Mouse (Mus musculus) embryonic fibroblast, embryonic 13.5 days (primary cell): ENCODE results near the gene Tmem167b. TPM values are rescaled to one million over a fixed set of nuclear protein-coding genes. Genes with fewer than 3 reads are reported as not detected.

Experiments
- H3K27ac ChIP-seq: 2 replicates; pipeline ENCODE4 v1.5.1; 2012; ENCODE audit warnings: low read length, control low read depth, inconsistent platforms; ENCODE audit not compliant: insufficient read depth
- H3K4me1 ChIP-seq: 2 replicates; pipeline ENCODE4 v1.6.1; 2011; ENCODE audit warnings: low read length; ENCODE audit not compliant: control insufficient read depth, insufficient read depth
- H3K4me3 ChIP-seq: 2 replicates; pipeline ENCODE4 v1.5.1; 2011; ENCODE audit warnings: mild to moderate bottlenecking, control low read depth, low read length; ENCODE audit not compliant: insufficient read depth
- CTCF ChIP-seq: IDR thresholded peaks from 2 replicates; pipeline ENCODE4 v1.5.1; 2011; ENCODE audit warnings: mild to moderate bottlenecking, control low read depth, low read length, moderate library complexity, borderline replicate concordance; ENCODE audit not compliant: insufficient read depth
- POLR2A ChIP-seq: IDR thresholded peaks from 2 replicates; pipeline ENCODE4 v1.6.1; 2011; ENCODE audit warnings: low read depth, mild to moderate bottlenecking, control low read depth, low read length, moderate library complexity
- polyA plus RNA-seq: library from polyadenylated mRNA; stranded (reverse); fragments of >200 nt; gene quantifications from 2 replicates; pipeline ENCODE4 v1.2.4, GENCODE M21; 2011; ENCODE audit warnings: low read depth; ENCODE audit not compliant: missing spikeins, insufficient read length

Gene Tmem167b
- polyA plus RNA-seq, 1 experiment, result 72.1 TPM

DNA sequence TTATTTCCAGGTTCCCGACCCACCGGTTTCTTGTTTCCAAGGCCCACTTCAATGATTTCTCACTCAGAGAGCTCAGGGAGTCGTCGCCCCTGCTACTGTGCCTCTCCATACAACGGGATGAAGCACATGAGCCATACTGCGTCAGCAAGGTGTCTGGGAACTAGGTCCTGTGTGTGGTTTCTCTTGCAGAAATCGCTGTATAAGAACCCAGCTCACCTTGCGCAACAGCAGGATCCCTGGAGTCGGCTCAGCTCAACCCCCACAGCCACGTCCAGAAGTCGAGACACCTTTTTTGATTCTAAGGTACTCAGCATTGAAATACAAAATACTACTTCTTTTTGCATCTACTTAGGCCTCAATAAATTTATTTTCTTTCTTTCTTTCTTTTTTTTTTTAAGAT lies 20.0 kb downstream of the Tmem167b start:
- Histone ChIP-seq H3K4me1 (no peaks in the 10 kb centered on the region), H3K4me3 (no peak overlapping the region), H3K27ac (no peak overlapping the region)
- no peak for TF ChIP-seq CTCF
- TF ChIP-seq POLR2A, result no peak

DNA sequence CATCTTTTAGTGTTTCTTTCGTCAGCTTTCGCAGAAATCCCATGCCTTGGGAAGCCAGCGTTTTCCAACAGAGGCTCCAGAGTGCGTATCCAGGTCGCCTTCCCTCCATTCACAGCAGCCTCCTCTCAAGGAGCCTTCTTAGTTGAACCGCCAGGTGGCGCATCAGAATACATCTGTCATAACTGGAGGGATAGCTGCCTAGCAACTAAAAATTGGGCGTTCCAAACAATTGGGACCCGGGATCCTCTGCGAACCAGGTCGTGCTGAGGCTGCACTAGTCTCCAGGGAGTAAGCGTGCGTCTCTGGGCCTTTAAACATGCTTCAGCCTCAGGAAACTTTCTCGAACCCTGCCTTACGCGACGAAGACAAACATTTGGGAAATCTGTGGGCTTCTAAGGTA lies 25.0 kb downstream of the Tmem167b start:
- 0 out of 2 replicates have a peak overlapping the region, but pooled peaks have one; percentile 2 for H3K4me3 ChIP-seq
- no peaks in the 10 kb centered on the region for H3K4me1 ChIP-seq
- 0 out of 2 replicates have a peak, but pooled peaks have one; percentile 35 for TF ChIP-seq CTCF
- no peak for TF ChIP-seq POLR2A
- H3K27ac ChIP-seq, result no peak overlapping the region

DNA sequence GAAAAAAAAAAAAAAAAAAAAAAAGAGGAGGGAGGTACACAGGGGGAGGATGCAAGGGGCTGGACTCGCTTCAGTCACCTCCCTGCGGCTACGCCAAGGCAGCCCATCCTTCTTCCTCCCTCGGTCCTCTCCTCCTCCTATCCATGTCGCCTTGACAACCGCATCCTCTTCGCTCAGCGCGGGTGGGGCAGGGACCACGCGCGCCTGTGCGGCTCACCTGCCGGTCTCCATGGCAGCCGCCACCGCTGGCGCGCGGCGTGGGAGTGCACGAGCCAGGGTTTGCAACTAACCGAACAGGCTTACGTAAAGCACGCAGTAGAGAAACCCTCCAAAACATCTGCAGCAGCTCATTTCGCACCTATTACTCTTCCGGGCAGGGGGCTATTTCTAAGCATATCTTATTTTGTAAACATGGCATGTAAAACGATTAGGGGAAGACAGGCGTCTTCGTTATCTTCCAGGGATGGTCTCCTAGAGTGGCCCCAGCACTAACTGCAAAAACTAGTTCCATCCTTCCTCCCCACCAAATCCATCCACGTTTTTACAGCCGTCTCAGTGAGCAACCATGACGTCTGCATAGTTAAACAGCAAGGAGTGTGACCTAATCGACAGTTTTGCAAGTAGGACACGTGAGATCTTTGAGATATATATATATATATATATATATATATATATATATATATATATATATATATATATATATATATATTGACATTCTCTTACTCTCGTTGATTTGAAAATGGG lies 25.6 kb downstream of the Tmem167b start, which contains the start of gene 5330417C22Rik:
Gene 5330417C22Rik, minus strand, starts transcription at position 20 of the 744 bp plus-strand sequence.
- TF ChIP-seq CTCF (no peak), POLR2A (no peak)
- Histone ChIP-seq H3K27ac (no peak within 1 kb of the TSS), H3K4me1 (no peaks in the 10 kb centered on the region), H3K4me3 (peak within 1 kb of the TSS; percentile 26)

DNA sequence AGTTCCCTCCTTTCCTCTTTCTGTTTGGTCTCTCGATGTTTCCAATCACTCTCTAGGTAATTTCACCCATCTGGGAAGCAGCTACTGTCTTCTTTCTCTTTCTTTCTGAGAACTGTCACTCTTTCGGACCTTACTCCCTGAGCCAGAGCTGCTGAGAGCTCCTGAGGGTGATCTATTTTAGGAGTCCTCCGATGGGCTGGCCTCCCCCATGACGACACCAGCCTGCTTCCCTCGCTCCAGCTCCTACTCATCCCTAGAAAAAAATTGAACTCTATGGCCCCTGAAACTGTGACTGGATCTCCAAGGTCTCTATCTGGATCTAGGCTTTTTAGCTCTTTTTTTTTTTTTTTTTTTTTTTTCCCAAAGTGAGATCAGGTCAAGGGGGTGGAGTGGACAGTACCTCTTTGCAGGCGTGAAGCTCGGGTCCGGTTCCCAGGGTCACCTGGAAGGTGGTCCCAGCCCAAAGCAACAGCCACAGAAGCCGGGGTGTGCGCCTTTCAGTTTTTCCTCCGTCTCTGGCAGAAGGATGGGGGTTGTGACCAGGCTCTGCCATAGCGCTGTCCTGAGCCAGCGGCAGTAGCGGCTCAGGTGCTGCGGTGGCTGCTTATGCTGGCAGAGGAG lies 26.3 kb downstream of the Tmem167b start:
- H3K4me1 ChIP-seq, result no peaks in the 10 kb centered on the region
- TF ChIP-seq CTCF, result no peak
- no peak for TF ChIP-seq POLR2A
- H3K4me3 ChIP-seq, result no peak overlapping the region
- no peak overlapping the region for H3K27ac ChIP-seq

DNA sequence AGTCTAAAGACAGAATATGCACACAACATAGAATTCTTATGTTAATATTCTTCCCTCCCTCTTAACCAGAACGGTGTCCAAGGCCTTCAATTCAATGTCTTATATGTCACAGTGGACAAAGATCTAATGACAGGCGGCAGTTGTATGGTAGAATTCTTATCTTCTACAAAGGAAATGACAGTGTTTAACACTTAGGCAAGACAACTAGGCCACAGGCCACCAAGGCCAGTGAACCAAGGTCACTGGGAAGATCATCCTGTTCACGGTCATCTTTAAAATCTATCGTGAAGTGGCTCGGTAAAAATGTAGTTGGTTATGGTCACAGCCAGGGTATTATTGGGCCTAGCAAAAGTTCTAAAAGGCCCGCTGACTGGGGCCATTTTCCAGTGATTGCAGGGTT lies 28.3 kb downstream of the Tmem167b start, which contains the start of gene 1700013F07Rik:
Gene 1700013F07Rik, plus strand, starts transcription at position 200 of the 400 bp plus-strand sequence.
- Histone ChIP-seq H3K27ac (no peak within 1 kb of the TSS), H3K4me1 (no peaks in the 10 kb centered on the region), H3K4me3 (no peak within 1 kb of the TSS)
- no peak for TF ChIP-seq CTCF
- TF ChIP-seq POLR2A, result no peak

DNA sequence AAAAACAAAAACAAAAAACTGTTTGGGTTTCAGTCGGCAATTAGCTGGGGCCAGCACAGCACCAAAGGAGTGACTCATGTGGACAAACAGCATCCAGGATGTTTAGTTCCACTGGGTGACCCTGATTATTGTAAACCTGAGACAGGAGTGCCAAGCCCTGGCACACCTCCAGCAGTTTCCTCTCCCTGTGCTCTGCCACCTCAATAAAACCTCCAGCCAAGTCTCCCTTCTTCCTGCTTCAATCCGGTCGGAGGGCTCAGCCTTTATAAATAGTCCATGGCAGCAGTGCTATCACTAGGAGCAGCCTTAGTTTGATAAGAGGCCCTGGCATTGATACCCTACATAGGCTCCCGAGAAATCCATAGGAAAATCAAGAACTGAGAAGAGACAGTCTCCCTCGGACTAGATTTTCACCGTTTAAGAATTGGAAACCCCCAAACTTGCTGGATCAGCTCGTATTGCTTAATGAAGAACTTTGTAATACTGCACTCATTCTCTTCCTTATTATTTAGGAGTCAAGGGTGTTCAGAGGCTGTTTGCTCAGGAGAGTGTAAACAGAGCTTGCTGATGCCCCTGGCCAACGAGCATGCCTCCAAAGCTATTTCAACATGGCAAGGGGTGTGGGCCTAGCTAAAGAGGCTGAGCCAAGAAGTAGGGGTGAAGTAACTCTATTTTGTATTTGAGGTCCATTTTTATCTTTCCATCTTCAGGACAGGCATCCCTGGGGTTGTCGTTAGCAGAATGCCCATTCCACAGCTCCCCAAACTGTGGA lies 29.0 kb downstream of the Tmem167b start:
- no peak overlapping the region for H3K4me3 ChIP-seq
- no peaks in the 10 kb centered on the region for H3K4me1 ChIP-seq
- TF ChIP-seq POLR2A (no peak), CTCF (no peak)
- H3K27ac ChIP-seq, result no peak overlapping the region

DNA sequence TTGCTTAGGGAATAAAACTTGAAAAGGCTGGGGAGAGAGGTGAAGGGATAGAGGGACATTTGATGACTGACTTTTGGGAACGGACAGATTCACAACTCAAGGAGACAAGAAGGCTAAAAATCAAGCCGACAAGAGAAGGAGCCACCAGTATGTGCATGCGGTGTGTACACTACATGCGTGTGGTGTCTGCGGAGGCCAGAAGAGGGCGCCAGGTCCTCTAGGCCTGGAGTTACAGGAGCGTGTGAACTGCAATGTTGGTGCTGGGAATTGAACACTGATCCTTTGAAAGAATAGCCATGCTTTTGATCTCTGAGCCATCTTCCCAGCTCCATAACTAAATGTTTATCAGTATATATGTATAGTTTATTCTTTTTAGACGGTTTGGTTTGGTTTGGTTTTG lies 33.8 kb downstream of the Tmem167b start:
- no peak overlapping the region for H3K4me3 ChIP-seq
- H3K27ac ChIP-seq, result no peak overlapping the region
- H3K4me1 ChIP-seq, result no peaks in the 10 kb centered on the region
- TF ChIP-seq CTCF, result peak; percentile 11; the same call in 1 of the 2 replicates
- TF ChIP-seq POLR2A, result no peak

DNA sequence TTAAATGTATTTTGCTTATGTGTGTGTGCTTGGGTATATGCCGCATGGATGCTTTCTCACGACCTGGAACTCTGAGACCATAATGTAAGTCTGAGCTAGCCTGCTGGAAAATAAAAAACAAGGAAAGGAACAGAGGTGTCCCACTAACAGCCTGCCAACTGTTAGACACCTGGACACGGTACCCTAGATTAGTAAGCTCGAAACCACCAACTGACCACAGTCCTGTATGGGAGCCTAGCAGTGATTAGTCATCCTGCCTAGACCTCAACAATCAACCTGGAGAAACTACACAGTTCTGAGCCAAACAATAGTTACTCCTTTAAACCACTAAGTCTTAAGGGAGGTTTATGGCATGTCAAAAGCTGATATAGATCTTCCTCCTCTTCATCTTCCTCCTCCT lies 38.9 kb downstream of the Tmem167b start:
- Histone ChIP-seq H3K4me3 (no peak overlapping the region), H3K4me1 (0 out of 2 replicates have a peak, but pooled peaks cover 1% of the 10 kb centered on the region), H3K27ac (no peak overlapping the region)
- no peak for TF ChIP-seq CTCF
- TF ChIP-seq POLR2A, result no peak

DNA sequence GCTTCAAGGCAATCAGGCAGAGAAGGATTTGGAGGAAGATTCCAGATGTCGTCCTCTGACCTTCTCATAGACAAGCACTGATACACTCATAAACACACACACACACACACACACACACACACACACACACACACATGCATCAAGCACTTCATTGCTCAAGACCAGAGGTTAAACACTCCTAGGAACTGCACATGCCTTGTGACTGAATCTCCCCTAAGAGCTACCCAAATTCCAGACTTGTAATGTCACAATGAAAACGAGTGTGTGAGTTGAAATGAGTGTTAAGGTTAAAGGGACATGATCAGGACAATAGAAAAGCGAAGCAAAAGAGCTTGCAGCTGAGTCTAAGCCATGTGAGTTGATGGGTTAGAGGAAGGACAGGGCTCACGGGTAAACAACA lies 44.0 kb downstream of the Tmem167b start:
- H3K4me3 ChIP-seq, result no peak overlapping the region
- 0 out of 2 replicates have a peak, but pooled peaks cover 4% of the 10 kb centered on the region for H3K4me1 ChIP-seq
- H3K27ac ChIP-seq, result no peak overlapping the region
- no peak for TF ChIP-seq POLR2A
- no peak for TF ChIP-seq CTCF
